Mouse (Mus musculus) stomach, postnatal 0 days (tissue): ENCODE measurements around the gene Parp8. TPM values are rescaled to one million over a fixed set of nuclear protein-coding genes. Genes with fewer than 3 reads are reported as not detected.

Experiments
- ATAC-seq: fragments of 200-750 bp; cut with Nextera tagmentation; 2 replicates; pipeline ENCODE4 v1.8.0; 2017; ENCODE audit not compliant: low FRiP score, low TSS enrichment
- DNase-seq: peaks from one replicate; pipeline ENCODE4 v3.0.0-alpha.2; 2016; ENCODE audit warnings: low spot score
- H3K27ac ChIP-seq: fragments of 300-500 bp; sonication (generic); replicated peaks from 2 replicates; pipeline ENCODE4 v1.5.1; 2014; ENCODE audit warnings: mild to moderate bottlenecking, control low read depth
- H3K27me3 ChIP-seq: fragments of 300-500 bp; sonication (generic); 2 replicates; pipeline ENCODE4 v1.6.1; 2014; ENCODE audit warnings: low read length; ENCODE audit not compliant: control insufficient read depth, insufficient read depth
- H3K36me3 ChIP-seq: fragments of 300-500 bp; sonication (generic); 2 replicates; pipeline ENCODE4 v1.6.1; 2014; ENCODE audit warnings: low read length, mixed read lengths; ENCODE audit not compliant: control insufficient read depth, insufficient read depth
- H3K4me1 ChIP-seq: fragments of 300-500 bp; sonication (generic); replicated peaks from 2 replicates; pipeline ENCODE4 v1.6.1; 2014; ENCODE audit warnings: antibody characterized with exemption; ENCODE audit not compliant: control insufficient read depth, insufficient read depth
- H3K4me2 ChIP-seq: fragments of 300-500 bp; sonication (generic); replicated peaks from 2 replicates; pipeline ENCODE4 v1.6.1; 2014; ENCODE audit warnings: low read depth, mild to moderate bottlenecking, control low read depth, moderate library complexity
- H3K4me3 ChIP-seq: fragments of 300-500 bp; sonication (generic); 2 replicates; pipeline ENCODE4 v1.5.1; 2014; ENCODE audit warnings: low read depth, low read length, control low read depth
- H3K9ac ChIP-seq: fragments of 300-500 bp; sonication (generic); 2 replicates; pipeline ENCODE4 v1.6.1; 2014; ENCODE audit warnings: mild to moderate bottlenecking, low read length, control low read depth, mixed read lengths
- H3K9me3 ChIP-seq: fragments of 300-500 bp; sonication (generic); 2 replicates; pipeline ENCODE4 v1.6.1; 2016; ENCODE audit warnings: low read length; ENCODE audit not compliant: control insufficient read depth
- CTCF ChIP-seq: IDR thresholded peaks from 2 replicates; pipeline ENCODE4 v1.5.1; 2016; ENCODE audit warnings: antibody characterized with exemption, low read depth, mild to moderate bottlenecking, moderate library complexity
- EP300 ChIP-seq: optimal IDR thresholded peaks from 2 replicates; pipeline ENCODE3; 2016; ENCODE audit warnings: antibody characterized with exemption
- WGBS: fragments of 180-500 bp; shearing (Covaris S2); extraction: QIAGEN DNeasy Blood & Tissue Kit; methylation state at CpG from one replicate; pipeline ENCODE4 v1.1.7; 2014; 5-methylcytosine and 5-hydroxymethylcytosine counted together
- polyA plus RNA-seq: library from polyadenylated mRNA; unstranded; fragments of >200 nt; fragmentation: Nextera tagmentation; extraction: Ambion mirVana; gene quantifications from 2 replicates; pipeline ENCODE4 v1.2.1, GENCODE M21; 2015

Gene Parp8
- polyA plus RNA-seq, 1 experiment from 2014 or later: 6.1 TPM

- H3K4me1 ChIP-seq: no peaks in the 10 kb centered on the region
- peaks cover 2% of the 10 kb centered on the region; the same call in 1 of the 2 replicates for H3K36me3 ChIP-seq
- no peak overlapping the region for H3K4me2 ChIP-seq
- no peak for ATAC-seq
- no peak for TF ChIP-seq EP300
- no peak for TF ChIP-seq CTCF
- no peak overlapping the region for H3K4me3 ChIP-seq
- no peaks in the 10 kb centered on the region for H3K9me3 ChIP-seq
- H3K9ac ChIP-seq: no peak overlapping the region
- 92% methylated on average over 1 of the region's 1 CpGs for WGBS
- no peak for DNase-seq
- no peaks in the 10 kb centered on the region for H3K27me3 ChIP-seq
- H3K27ac ChIP-seq: no peak overlapping the region
Measured at GRCm38 (mm10) chr13:116897711-116898110, 127.6 kb downstream of the Parp8 start.

- Histone ChIP-seq H3K4me3 (no peak overlapping the region), H3K4me1 (no peaks in the 10 kb centered on the region), H3K27me3 (no peaks in the 10 kb centered on the region), H3K36me3 (no peaks in the 10 kb centered on the region), H3K9ac (no peak overlapping the region), H3K4me2 (no peak overlapping the region), H3K27ac (no peak overlapping the region), H3K9me3 (no peaks in the 10 kb centered on the region)
- WGBS: 61% methylated on average over 9 of the region's 9 CpGs
- DNase-seq: no peak
- no peak for TF ChIP-seq EP300
- TF ChIP-seq CTCF: no peak
- no peak for ATAC-seq
Measured at GRCm38 (mm10) chr13:116884422-116884942, 140.9 kb downstream of the Parp8 start.

DNA sequence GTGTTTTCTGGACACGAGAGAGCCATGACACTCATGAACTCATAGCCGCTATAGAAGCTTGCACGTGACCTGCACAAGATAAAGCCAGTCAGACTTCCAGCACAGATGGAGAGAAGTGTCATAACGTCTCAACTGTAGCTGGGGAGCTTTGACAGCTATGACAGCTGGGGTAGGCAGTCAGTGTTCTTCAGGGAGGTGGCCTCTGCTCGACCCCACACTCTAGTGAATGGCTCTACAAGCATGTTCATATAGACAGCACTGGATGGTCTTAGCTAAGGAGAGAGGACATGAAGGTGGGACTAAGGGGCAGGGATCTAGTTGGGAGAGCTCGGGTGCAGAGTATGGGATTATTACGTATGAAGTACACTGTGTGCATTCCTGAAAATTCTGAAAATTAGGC, 143.1 kb downstream of the Parp8 start:
- WGBS: 78% methylated on average over 7 of the region's 7 CpGs
- Histone ChIP-seq H3K27ac (no peak overlapping the region), H3K4me2 (no peak overlapping the region), H3K27me3 (no peaks in the 10 kb centered on the region), H3K4me3 (no peak overlapping the region), H3K9me3 (no peaks in the 10 kb centered on the region), H3K4me1 (no peaks in the 10 kb centered on the region), H3K9ac (no peak overlapping the region), H3K36me3 (no peaks in the 10 kb centered on the region)
- DNase-seq: no peak
- no peak for ATAC-seq
- TF ChIP-seq CTCF (no peak), EP300 (no peak)

DNA sequence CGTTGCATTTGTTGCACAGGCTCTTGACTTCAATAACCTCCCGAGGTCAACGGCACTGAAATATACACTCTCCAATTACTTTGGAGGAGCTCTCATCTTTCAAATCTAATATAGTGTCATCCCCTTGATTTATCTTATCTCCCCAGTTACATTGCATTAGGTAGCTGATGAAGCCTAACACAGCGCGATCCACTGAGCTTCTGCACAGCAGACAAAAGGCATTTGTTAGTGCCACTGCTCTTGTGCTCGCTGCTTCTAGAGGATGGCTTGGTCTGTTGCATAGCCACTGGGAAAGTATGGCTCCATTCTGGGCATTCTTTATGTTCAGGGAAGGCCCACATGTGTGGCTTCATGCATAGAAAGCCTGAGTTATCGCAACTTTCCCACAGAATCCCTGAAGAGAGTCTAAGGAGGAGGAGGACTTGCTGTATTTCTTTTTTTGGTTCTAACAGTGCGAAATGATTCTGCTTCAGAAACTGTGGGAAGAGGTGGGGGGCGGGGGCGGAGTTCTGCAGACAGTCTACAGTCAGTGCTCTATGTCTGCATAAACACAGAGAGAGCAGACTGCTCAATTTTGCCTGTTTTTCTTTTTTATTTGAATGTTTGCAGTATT, 145.7 kb downstream of the Parp8 start:
- ATAC-seq (no peak), DNase-seq (no peak)
- H3K4me1 ChIP-seq: no peaks in the 10 kb centered on the region
- H3K36me3 ChIP-seq: no peaks in the 10 kb centered on the region
- H3K4me3 ChIP-seq: no peak overlapping the region
- H3K27ac ChIP-seq: no peak overlapping the region
- no peak overlapping the region for H3K4me2 ChIP-seq
- no peak for TF ChIP-seq EP300
- TF ChIP-seq CTCF: no peak
- H3K27me3 ChIP-seq: no peaks in the 10 kb centered on the region
- no peaks in the 10 kb centered on the region for H3K9me3 ChIP-seq
- WGBS: 79% methylated on average over 10 of the region's 10 CpGs
- no peak overlapping the region for H3K9ac ChIP-seq

- no peaks in the 10 kb centered on the region; the same call in 1 of the 2 replicates for H3K36me3 ChIP-seq
Measured at GRCm38 (mm10) chr13:116870221-116870620, 155.1 kb downstream of the Parp8 start.

GRCm38 (mm10) chr13:116843937-116844336, 181.4 kb downstream of the Parp8 start:
- TF ChIP-seq CTCF: no peak
- no peak for TF ChIP-seq EP300
- Histone ChIP-seq H3K4me3 (no peak overlapping the region), H3K27ac (no peak overlapping the region), H3K36me3 (no peaks in the 10 kb centered on the region), H3K9me3 (no peaks in the 10 kb centered on the region), H3K4me1 (no peaks in the 10 kb centered on the region), H3K4me2 (no peak overlapping the region), H3K27me3 (no peaks in the 10 kb centered on the region), H3K9ac (no peak overlapping the region)
- DNase-seq (no peak), ATAC-seq (no peak)
- WGBS: 75% methylated on average over 5 of the region's 5 CpGs

More at GRCm38 (mm10) chr13:116870221-116870620, 155.1 kb downstream of the Parp8 start:
- no peak for DNase-seq
- Histone ChIP-seq H3K27me3 (no peaks in the 10 kb centered on the region), H3K4me1 (no peaks in the 10 kb centered on the region), H3K27ac (no peak overlapping the region), H3K9ac (no peak overlapping the region), H3K4me3 (no peak overlapping the region), H3K4me2 (no peak overlapping the region), H3K9me3 (no peaks in the 10 kb centered on the region)
- 50% methylated on average over 1 of the region's 1 CpGs for WGBS
- TF ChIP-seq EP300 (no peak), CTCF (no peak)
- no peak for ATAC-seq
